Mouse (Mus musculus): ENCODE data around the gene Adap1. TPM values are rescaled to one million over a fixed set of nuclear protein-coding genes. Genes with fewer than 3 reads are reported as not detected.

Adap1 gene
- polyA plus RNA-seq, 1 experiment: 163 TPM

- 60% methylated on average over 21 of the region's 21 CpGs for WGBS
- Histone ChIP-seq H3K27ac (ENCODE audit: insufficient read depth, low read length) (no peak overlapping the region), H3K27me3 (ENCODE audit: control insufficient read depth, insufficient read depth, low read length) (no peaks in the 10 kb centered on the region), H3K4me3 (replicated peaks; ENCODE audit: insufficient read depth, low read depth, low read length) (no peak overlapping the region), H3K4me1 (ENCODE audit: control insufficient read depth, insufficient read depth, low read length) (peaks cover 35% of the 10 kb centered on the region)
- no peak for DNase-seq
- TF ChIP-seq POLR2A (IDR thresholded peaks at IDR 0.05; ENCODE audit: borderline replicate concordance, insufficient read depth, low read length): no peak
- TF ChIP-seq CTCF (IDR thresholded peaks at IDR 0.05; ENCODE audit: borderline replicate concordance, insufficient read depth, low read depth, low read length): no peak
These were observed 7.5 kb downstream of the Adap1 start for GRCm38 (mm10) chr5:139317751-139318504.

GRCm38 (mm10) chr5:139316982-139317675 is 8.3 kb downstream of the Adap1 start:
- 49% methylated on average over 6 of the region's 6 CpGs for WGBS
- no peak overlapping the region for H3K27ac ChIP-seq (ENCODE audit: insufficient read depth, low read length)

GRCm38 (mm10) chr5:139314941-139315642 is 10.3 kb downstream of the Adap1 start:
- WGBS: 63% methylated on average over 12 of the region's 12 CpGs
- Histone ChIP-seq H3K4me1 (ENCODE audit: control insufficient read depth, insufficient read depth, low read length) (peaks cover 28% of the 10 kb centered on the region), H3K27me3 (ENCODE audit: control insufficient read depth, insufficient read depth, low read length) (no peaks in the 10 kb centered on the region), H3K27ac (ENCODE audit: insufficient read depth, low read length) (no peak overlapping the region), H3K4me3 (replicated peaks; ENCODE audit: insufficient read depth, low read depth, low read length) (no peak overlapping the region)
- peak in 1 of 2 experiments; percentile 41 for DNase-seq
- TF ChIP-seq CTCF (IDR thresholded peaks at IDR 0.05; ENCODE audit: borderline replicate concordance, insufficient read depth, low read depth, low read length) (no peak), POLR2A (IDR thresholded peaks at IDR 0.05; ENCODE audit: borderline replicate concordance, insufficient read depth, low read length) (no peak)

More at GRCm38 (mm10) chr5:139316982-139317675, 8.3 kb downstream of the Adap1 start:
- H3K4me3 ChIP-seq (replicated peaks; ENCODE audit: insufficient read depth, low read depth, low read length): no peak overlapping the region
- TF ChIP-seq POLR2A (IDR thresholded peaks at IDR 0.05; ENCODE audit: borderline replicate concordance, insufficient read depth, low read length) (no peak), CTCF (IDR thresholded peaks at IDR 0.05; ENCODE audit: borderline replicate concordance, insufficient read depth, low read depth, low read length) (no peak)
- H3K27me3 ChIP-seq (ENCODE audit: control insufficient read depth, insufficient read depth, low read length): no peaks in the 10 kb centered on the region
- DNase-seq: no peak
- peaks cover 34% of the 10 kb centered on the region for H3K4me1 ChIP-seq (ENCODE audit: control insufficient read depth, insufficient read depth, low read length)

- Histone ChIP-seq H3K4me3 (replicated peaks; ENCODE audit: insufficient read depth, low read depth, low read length) (no peak overlapping the region), H3K27me3 (ENCODE audit: control insufficient read depth, insufficient read depth, low read length) (no peaks in the 10 kb centered on the region), H3K27ac (ENCODE audit: insufficient read depth, low read length) (no peak overlapping the region), H3K4me1 (ENCODE audit: control insufficient read depth, insufficient read depth, low read length) (peaks cover 20% of the 10 kb centered on the region)
- TF ChIP-seq POLR2A (IDR thresholded peaks at IDR 0.05; ENCODE audit: borderline replicate concordance, insufficient read depth, low read length): no peak
- no peak for TF ChIP-seq CTCF (IDR thresholded peaks at IDR 0.05; ENCODE audit: borderline replicate concordance, insufficient read depth, low read depth, low read length)
- 62% methylated on average over 9 of the region's 9 CpGs for WGBS
- DNase-seq: no peak
These were observed 11.9 kb downstream of the Adap1 start for GRCm38 (mm10) chr5:139313536-139313935.

- H3K4me1 ChIP-seq (ENCODE audit: control insufficient read depth, insufficient read depth, low read length): peaks cover 5% of the 10 kb centered on the region; the same call in 1 of the 2 replicates
- DNase-seq: no peak
- no peak overlapping the region for H3K27ac ChIP-seq (ENCODE audit: insufficient read depth, low read length)
- 74% methylated on average over 9 of the region's 9 CpGs for WGBS
- H3K27me3 ChIP-seq (ENCODE audit: control insufficient read depth, insufficient read depth, low read length): no peaks in the 10 kb centered on the region
- H3K4me3 ChIP-seq (replicated peaks; ENCODE audit: insufficient read depth, low read depth, low read length): no peak overlapping the region
- TF ChIP-seq CTCF (IDR thresholded peaks at IDR 0.05; ENCODE audit: borderline replicate concordance, insufficient read depth, low read depth, low read length): no peak
- TF ChIP-seq POLR2A (IDR thresholded peaks at IDR 0.05; ENCODE audit: borderline replicate concordance, insufficient read depth, low read length): no peak
These were observed 13.6 kb downstream of the Adap1 start for GRCm38 (mm10) chr5:139311822-139312221.

GRCm38 (mm10) chr5:139310477-139310876 is 14.9 kb downstream of the Adap1 start:
- no peak for DNase-seq
- Histone ChIP-seq H3K27ac (ENCODE audit: insufficient read depth, low read length) (no peak overlapping the region), H3K4me1 (ENCODE audit: control insufficient read depth, insufficient read depth, low read length) (peaks cover 5% of the 10 kb centered on the region; the same call in 1 of the 2 replicates), H3K27me3 (ENCODE audit: control insufficient read depth, insufficient read depth, low read length) (no peaks in the 10 kb centered on the region), H3K4me3 (replicated peaks; ENCODE audit: insufficient read depth, low read depth, low read length) (no peak overlapping the region)
- 89% methylated on average over 4 of the region's 4 CpGs for WGBS
- no peak for TF ChIP-seq POLR2A (IDR thresholded peaks at IDR 0.05; ENCODE audit: borderline replicate concordance, insufficient read depth, low read length)
- TF ChIP-seq CTCF (IDR thresholded peaks at IDR 0.05; ENCODE audit: borderline replicate concordance, insufficient read depth, low read depth, low read length): no peak

- WGBS: 78% methylated on average over 3 of the region's 3 CpGs
- Histone ChIP-seq H3K27me3 (ENCODE audit: control insufficient read depth, insufficient read depth, low read length) (no peaks in the 10 kb centered on the region), H3K4me3 (replicated peaks; ENCODE audit: insufficient read depth, low read depth, low read length) (no peak overlapping the region), H3K4me1 (ENCODE audit: control insufficient read depth, insufficient read depth, low read length) (peaks cover 5% of the 10 kb centered on the region; the same call in 1 of the 2 replicates), H3K27ac (ENCODE audit: insufficient read depth, low read length) (no peak overlapping the region)
- TF ChIP-seq CTCF (IDR thresholded peaks at IDR 0.05; ENCODE audit: borderline replicate concordance, insufficient read depth, low read depth, low read length): no peak
- TF ChIP-seq POLR2A (IDR thresholded peaks at IDR 0.05; ENCODE audit: borderline replicate concordance, insufficient read depth, low read length): no peak
- no peak for DNase-seq
These were observed 15.5 kb downstream of the Adap1 start for GRCm38 (mm10) chr5:139309946-139310345.
